Mouse (Mus musculus) neutrophil, adult 5-6 weeks (primary cell): ENCODE measurements at regions not wholly inside any gene's neighbourhood (a gene's known extent, or its start where the extent isn't known, plus 50 kb on each side); places are given as distances from the start of the nearest gene placed in this dataset.
A peak's percentile ranks its signal among the peaks of the same experiment; 100 is the strongest.
"Not testable (repeated sequence)": the region's sequence is repeated elsewhere in the genome, so short reads cannot be mapped to it uniquely, and the experiment has no call there.

Experiments used
- ATAC-seq: fragments of 151-379, 151-347 bp; 2 replicates; pipeline ENCODE4 v1.8.0; 2017; ENCODE audit warnings: mild to moderate bottlenecking, moderate TSS enrichment; ENCODE audit not compliant: insufficient number of reproducible peaks, poor library complexity, low FRiP score, severe bottlenecking; ENCODE audit errors: extremely low read depth

DNA sequence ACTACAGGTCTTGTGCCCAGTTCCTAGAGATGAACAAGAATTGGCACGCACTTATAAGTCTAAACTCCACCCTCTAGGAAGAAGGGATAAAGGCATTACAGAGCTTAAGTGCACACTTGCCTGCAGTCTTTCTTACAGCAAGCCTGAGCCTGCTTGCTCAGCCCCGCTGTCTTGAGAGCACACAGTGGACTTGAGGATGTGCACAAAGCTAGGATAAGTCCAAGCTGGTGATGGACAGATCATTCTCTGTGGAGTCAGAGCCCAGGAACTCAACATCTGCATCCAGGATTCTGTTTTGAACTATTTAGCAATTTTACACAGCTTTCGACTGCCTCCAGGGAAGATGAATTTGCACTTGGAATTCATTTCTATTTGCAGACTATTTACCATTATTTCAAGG, 452.8 kb upstream of the Id2 start:
- ATAC-seq = no peak

DNA sequence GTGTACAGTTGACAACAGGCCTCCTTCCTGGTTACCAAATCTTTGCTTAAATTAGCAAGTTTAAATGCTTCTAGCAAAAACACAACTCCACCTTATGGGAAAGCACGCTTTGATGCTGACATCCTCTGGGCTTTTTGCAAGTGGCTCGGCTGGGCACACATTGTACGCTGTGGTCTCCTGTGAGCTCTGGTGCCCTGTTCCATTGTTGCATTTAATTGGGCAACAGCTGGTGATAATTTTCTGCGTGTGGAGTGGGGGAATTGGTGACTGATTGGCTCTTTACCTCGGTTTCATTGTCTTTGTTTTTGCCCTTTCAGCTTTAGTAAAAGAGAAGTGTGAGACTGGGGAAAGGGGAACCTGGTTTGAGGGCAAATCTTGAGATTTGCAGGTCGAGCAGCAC, 447.3 kb upstream of the Id2 start:
- no peak for ATAC-seq

DNA sequence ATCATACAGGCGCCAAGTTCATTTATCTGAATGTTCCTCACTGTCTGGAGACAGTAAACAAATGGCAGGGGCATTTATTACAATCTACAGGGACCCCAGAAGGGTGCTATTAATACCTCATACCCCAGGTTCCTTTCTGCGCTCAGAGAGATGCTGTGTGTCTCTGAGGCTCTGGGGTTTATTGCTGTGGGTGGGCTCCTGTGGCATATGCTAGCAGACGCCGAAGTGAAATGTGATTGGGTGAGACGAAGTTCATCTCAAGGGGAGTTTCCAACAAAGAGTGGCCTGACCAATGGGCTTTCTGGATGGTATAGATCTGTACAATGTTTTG, 437.6 kb upstream of the Id2 start:
- ATAC-seq = no peak

DNA sequence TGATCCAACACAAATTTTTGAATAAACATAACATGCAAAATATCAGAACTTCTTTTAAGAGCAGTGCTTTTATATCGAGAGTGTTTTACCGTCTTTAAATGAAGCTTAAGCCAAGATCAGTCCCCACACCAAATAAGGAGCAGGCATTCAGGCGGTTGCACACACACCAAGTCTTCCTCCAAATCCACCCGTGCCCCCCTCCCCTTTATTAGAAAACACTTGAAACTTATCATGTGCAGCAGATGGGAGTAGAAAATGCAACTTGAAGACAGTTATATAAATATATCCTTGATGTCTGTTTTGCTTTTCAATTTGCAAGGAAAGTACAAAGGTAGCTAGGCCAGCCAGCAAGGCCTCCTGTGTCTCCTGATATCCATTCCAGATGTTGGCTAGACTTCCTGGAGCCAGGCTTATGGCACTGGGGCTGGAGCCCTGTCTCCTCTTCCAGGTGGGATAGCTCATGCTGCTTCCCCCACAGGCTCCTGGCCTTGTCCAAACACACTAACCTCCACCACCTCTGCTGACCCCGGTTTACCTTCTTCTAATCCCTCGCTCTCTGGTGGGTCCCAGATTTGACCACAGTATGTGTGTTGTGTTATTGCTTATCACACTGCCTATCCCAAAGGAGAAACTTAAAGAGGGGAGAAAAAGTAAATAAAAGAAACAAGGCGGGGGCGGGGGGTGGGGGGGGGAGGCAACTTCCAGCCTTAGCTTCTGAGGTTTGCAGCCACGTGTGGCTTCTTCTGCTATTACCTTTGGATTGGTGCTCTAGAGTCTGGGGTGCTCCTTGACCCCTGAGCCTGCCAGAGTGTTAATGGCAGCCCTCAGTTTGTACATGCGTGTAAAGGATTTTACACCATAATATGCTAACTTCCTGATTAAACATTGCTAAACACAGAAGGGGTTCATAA, 437.0 kb upstream of the Id2 start:
- no peak for ATAC-seq

DNA sequence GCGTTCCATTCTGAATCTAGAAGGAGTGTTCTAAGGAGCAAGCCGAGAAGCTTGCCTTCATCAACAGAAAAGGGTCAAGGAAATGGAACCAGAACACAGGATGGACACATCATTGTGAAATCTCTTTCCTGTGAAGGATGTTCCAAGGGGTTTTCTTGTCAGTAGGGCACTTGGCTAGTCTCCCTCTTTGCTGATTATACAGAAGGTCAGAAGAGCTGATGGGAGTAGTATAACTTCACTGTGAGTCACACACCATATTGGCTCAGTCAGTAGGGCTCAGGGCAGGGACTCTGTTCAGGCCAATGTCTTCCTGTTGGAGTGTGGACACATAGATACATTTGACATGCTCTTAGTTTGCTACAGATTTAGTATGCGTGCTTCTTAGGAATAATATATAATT, 433.5 kb upstream of the Id2 start:
- ATAC-seq = no peak

DNA sequence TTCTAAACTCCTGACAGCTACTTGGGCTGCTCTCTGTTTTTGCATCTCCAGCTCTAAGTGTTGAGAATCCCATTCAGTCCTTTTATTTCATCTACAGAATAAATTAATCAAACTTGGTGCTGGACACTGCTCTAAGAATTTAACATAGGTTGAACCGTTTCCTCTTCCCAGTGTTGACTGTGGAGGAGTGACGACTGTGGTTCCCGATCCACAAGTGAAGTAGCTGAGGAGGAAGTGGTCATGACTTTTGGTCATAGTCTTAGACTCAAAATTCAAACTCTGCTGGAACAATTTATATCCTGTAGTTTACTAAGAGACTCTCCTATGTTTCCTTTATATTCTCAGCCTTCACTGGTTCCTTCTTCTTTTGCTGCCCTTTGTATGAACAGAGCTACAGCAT, 432.6 kb upstream of the Id2 start:
- no peak for ATAC-seq

DNA sequence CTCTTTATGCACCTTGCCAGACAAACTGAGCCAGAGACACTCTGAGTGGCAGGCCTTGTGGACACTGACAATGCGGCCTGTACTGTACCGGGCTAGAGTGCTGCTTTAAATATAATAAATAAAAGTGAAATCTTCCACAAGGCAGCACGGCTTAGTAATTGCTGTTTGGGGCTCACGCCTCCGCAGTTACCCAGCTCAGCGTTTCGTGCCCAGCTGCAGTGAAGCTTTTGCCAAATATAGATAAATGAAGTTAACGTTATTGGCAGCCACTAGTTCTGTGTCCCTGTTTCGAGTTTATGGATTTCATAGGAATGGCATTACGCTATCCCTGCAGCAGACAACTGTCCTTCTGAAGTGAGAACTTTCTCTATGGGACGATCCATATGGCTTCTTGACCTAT, 429.7 kb upstream of the Id2 start:
- no peak for ATAC-seq

DNA sequence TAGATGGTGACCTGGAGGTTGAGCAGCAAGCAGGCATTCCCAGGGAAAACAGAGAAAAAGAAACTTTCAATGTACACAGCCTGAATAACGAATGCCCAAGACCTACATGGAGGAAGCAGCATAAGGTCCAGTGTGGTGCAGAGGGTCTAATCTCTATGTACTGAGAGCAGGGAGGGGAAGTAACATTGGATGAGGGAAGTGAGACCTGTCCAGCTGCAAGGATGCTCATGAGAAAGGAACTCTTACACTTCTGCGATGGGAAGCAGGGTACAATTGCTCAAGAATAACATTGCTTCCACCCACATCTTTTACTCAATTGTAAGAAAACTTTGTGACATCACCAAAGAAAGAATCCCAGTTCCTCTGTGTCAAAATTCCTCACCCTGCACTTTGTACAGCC, 419.8 kb upstream of the Id2 start:
- ATAC-seq = 0 out of 2 replicates have a peak, but pooled peaks have one; percentile 3

DNA sequence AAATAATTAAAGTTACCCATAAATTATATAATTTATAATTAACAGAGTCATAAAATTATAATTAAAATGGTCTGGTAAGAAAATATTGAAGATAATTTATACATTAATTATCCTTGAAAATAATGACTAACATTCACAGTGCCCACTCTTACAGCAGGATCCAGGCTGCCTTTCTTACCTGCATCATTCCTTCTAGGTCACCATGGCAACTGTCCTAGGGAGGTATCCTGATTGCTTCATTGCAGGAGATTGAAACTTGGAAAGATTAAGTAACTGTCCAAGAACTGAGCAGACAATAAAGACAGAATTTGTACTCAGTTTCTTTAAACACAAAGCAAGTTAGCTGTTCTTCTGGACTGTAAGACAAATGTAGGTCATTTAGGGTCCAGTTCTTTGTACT, 416.7 kb upstream of the Id2 start:
- no peak for ATAC-seq

DNA sequence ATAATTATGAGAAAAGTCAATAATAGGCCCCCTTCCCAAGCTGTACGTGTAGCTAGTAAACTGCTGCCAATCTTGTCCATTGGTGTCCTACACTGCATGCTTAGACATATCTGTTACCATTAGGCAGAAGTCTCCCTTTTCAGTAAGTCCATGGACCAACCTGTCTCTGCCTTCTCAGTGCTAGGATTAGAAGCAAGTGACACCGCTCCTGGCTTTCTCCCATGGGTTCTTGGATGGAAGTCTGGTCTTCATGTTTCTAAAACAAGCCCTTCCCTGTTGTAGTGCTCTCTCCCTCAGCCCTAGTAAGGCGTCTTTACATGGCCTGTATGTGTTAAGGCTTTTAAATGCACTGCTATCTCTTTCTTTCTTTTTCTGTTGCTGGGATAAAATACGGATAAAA, 412.7 kb upstream of the Id2 start:
- ATAC-seq = no peak

DNA sequence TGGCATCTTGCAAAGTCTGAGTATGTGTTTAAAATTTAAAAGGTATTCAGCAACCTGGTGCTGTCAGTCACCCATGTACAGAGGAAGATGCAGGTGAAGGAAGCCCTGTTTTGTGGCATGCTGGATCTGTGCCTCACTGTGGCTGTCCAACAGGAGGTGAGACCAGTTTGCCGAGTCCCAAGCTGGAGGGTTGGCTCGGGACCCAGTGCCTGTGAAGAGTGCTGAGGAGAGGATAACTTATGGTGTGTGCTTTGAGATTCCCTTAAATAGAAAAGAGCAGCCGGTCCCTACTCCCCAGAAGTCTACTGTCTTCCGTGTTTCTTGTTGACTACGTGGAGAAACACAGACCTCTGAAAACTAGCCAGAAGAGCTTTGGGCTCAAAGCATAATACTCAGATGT, 396.3 kb upstream of the Id2 start:
- ATAC-seq = no peak

DNA sequence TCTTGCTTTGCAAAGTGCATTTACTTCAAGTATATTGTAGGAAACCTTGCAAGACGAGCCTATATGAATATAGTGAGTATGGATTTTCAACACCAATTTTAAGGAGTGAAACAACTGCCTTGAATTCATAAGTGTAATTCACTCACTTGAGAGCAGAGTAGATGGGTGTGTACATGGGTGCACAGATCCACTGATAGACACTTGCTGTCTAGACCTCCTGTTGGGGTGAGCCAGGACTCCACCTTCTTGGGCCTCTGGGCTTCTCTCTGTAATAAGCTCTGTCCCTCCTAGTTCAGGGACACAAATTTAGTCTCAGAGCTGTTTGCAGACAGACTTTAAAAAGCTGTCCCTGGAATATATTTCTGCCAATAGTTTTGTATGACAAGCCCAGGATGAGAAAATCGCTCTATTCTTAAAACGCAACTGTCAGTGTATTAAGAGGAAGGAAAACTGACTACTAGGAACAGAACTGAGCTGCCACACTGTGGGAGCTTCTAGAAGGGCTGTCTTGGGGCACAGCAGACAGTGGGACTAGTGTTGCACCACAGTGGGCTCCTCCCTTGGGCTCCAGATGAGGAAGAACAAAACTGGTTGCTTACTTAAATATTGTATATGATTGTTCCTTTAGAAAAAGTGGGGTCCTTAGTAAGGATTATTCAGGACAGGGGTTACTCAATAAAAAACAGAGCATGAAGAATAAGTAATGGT, 395.7 kb upstream of the Id2 start:
- ATAC-seq = no peak

DNA sequence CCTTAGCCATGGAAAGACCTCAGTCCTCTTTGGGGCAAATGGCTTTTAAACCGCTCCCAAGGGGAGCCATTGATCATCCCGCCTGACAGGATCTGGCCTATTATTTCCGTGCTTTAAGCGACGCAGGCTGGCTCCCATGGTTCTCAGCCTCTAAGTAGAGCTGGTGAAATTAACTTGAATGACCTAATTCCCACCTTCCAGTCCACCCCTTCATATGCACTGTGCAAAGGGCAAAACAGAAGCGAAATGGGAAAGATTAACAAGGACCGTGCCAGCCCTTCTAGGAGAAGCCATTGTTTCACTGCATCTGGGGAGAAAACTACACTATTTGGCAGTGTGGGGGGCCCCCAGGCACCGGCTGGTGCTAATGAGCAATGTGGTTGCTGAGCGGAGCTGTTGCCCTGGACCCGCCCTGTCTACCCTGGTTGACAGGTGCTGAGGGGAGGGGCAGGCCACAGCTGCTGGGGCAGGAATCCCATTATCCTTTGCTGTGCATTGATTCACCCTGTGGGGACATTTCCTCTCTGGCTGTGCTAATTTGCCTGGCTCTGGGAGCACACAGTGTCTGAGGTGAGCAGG, 378.3 kb upstream of the Id2 start:
- no peak for ATAC-seq

DNA sequence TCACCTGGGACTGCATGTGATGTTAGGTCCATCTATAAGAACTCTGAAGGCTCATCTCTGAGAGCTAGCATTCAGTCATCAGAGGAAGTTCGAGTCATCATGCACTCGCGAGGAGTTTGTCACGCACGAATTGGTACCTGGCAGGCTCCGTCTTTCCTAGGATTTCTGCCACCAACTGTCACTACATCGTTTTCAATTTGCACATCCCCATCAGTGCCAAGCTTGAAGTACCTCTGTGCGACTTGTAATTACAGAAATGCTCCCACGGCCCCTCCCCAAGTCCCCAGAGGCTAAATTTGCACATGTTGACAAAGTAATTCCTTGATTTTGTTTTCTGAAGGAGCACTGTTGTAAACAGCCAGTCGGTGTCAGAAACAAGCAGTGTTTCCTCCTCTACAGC, 372.2 kb upstream of the Id2 start:
- no peak for ATAC-seq

DNA sequence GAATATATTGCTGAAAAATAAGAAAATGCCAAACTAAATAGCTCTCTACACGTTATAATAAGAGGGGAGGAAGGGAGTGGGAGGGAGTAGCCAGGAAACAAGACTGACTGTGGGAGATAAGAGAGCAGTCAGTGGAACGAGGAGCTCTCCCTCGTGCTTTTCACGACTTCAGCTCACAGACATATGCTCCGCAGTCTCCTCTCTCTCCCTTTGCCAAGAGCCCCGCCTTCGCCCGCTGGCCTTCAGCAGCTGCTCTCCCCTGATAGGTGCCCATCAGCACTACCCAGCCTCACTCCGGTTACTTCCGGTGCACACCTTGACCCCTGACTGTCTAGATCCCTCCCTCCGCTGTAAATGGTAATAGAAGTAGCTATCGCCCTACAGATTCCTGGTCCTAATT, 370.8 kb upstream of the Id2 start:
- no peak for ATAC-seq

DNA sequence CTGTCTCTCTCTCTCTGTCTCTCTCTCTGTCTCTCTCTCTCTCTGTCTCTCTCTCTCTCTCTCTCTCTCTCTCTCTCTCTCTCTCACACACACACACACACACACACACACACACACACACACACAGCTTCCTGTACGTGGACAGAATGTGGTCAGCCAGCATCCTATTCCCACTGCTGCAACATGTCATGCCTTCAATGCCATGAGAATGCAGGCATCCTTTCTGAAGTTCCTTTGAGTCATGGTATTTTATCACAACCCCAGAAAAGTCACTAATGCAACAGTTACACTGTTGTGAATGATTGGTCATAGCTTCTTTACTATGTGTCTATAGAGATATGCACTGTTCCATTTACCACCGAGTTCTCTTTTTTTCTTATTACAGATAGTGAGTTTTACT, 365.8 kb upstream of the Id2 start:
- ATAC-seq = not testable (repeated sequence)

DNA sequence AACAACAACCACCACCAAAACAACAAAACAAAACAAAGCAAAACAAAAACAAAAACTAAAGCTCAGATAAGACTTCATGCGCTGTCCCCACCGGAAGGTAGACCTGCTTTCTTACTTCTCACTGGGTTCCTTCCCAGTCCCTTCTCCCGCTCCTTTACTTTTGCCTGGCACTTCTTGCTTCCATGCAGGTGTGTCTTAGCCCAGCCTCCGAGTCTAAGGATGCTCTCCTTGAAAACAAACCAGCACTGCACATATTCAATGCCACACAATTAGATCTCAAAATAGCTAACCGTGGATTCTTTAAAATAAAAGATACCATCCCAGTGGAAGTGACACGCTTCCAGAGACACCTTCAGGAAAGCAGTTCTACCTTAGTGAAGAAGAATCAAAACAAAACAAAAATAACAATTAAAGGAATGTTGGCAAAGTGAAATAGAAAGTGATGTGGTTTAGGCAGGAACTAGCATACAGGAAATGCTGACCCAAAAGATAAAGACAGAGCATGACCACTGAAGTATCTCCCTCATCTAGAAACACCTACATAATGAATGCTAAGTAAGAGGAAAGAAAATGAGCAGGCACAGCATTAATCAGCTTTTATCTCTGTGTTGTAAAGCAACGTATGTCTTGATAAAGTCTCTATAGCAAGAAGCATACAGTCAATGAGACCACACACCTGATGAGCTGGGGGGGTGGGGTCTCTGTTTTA, 358.5 kb upstream of the Id2 start:
- no peak for ATAC-seq

DNA sequence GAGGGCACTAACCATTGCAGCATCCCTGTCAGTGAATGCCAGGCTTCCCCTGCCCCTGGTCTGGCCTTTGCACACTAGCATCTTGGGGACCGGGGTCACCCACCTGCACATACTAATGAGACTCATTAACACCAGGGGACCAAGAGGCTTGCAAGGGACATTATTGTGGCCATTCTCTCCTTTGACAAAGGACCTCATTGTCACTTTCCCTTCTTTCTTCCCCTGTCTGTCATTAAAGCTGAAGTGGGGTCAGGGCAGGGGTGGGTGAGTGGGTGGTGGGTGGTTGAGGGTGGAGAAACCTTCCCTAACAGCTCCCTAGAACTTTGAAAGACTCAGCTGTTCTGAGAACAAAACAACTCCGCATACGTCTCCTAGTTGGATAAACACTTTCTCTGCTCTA, 356.4 kb upstream of the Id2 start:
- no peak for ATAC-seq

DNA sequence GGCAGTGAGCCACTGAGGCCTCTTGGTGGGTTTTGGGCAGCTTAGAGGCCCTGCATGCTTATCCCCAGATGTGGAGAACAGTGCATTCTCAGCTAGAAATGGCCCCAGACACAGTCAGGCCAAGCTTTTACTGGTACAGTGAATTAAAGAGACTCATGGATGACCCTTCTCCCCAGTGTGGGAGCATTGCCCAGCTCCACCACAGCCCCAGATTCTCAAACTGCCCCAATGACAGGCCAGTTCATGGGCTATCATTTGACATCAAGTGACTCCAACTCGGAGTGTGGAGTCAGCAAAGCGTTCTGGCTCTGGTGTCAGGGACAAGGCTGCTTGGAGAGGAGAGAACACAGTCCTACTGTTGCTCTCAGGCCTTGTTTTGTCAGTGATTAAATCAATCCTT, 354.2 kb upstream of the Id2 start:
- ATAC-seq = no peak

DNA sequence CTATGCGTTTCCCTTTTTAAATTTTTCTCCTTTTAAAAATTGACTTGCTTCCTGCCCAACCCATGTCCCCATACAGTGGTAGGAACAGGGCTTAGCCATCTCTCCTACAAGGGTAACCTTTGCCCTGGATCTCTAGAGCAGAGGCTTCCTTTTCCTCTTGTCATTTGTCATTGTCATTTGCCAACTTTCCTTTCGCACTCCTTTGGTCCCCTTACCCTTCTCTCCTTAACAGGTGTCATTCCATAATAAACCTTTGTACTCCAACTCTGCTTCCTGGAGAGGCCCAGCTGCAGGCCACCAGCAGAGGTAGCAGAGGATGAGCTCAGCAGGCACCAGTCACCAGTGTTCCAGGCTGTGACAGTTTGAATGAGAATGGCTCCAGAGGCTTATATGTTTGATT, 347.4 kb upstream of the Id2 start:
- ATAC-seq = no peak
